Mouse (Mus musculus) cerebellum, adult 2 months (tissue): ENCODE data around the gene Gm340.

Source experiments
- CTCF ChIP-seq: fragments of 200-500 bp; IDR thresholded peaks from 2 replicates; pipeline ENCODE4 v1.5.1; 2011; ENCODE audit warnings: low read depth, mild to moderate bottlenecking, control low read depth, low read length, moderate library complexity, borderline replicate concordance; ENCODE audit not compliant: insufficient read depth
- POLR2A ChIP-seq: fragments of 200-500 bp; IDR thresholded peaks from 2 replicates; pipeline ENCODE4 v1.6.1; 2011; ENCODE audit warnings: low read length, control low read depth, borderline replicate concordance; ENCODE audit not compliant: insufficient read depth

DNA sequence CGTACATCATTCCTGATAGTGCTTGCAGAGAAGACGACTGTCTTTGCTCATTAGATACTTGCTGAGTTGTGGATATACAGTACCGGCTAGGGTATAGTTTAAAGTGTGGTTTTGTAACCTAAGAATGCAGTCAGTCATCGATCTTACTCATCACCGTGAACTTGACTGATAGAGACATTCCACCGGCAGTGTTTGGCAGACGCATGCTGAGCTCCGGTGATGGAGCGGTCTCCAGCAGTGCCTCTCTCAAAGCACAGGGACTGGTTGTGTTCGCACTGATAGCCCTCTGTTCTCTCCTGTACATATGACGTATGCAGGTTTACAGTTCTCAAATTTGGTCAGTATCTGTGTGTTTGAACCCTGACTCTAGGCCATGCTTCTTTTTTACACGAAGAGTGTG, 9.6 kb downstream of the Gm340 start:
- TF ChIP-seq POLR2A, result no peak
- TF ChIP-seq CTCF, result no peak
